Mouse (Mus musculus) small intestine, adult 2 months (tissue): ENCODE data around the gene Col9a1.

Experiments used
- CTCF ChIP-seq: fragments of 200-500 bp; IDR thresholded peaks from 2 replicates; pipeline ENCODE4 v1.5.1; 2012; ENCODE audit warnings: low read depth, mild to moderate bottlenecking, control low read depth, inconsistent platforms, low read length, moderate library complexity, mixed read lengths; ENCODE audit not compliant: insufficient replicate concordance, insufficient read length; ENCODE audit errors: extremely low read depth
- POLR2A ChIP-seq: fragments of 200-500 bp; IDR thresholded peaks from 2 replicates; pipeline ENCODE4 v1.6.1; 2012; ENCODE audit warnings: low read depth, mild to moderate bottlenecking, control low read depth, inconsistent platforms, low read length, moderate library complexity

GRCm38 (mm10) chr1:24231504-24232270 lies 54.3 kb downstream of the Col9a1 start:
- no peak for TF ChIP-seq CTCF
- no peak for TF ChIP-seq POLR2A
